Mouse (Mus musculus): ENCODE data around the gene Hormad2. TPM values are rescaled to one million over a fixed set of nuclear protein-coding genes. Genes with fewer than 3 reads are reported as not detected.

The Hormad2 gene
- total and polyA plus RNA-seq, 3 experiments: 16.0 to 17.0 TPM; not detected in 1

- TF ChIP-seq USF1 (IDR thresholded peaks at IDR 0.05; ENCODE audit: low read depth, low read length) (no peak), POLR2A (IDR thresholded peaks at IDR 0.05; ENCODE audit: control insufficient read depth in 1 of 2, insufficient read depth in 1 of 2, low read depth in 1 of 2, low read length in 2 of 2, poor library complexity in 1 of 2) (no peak), KAT2A (conservative IDR thresholded peaks at IDR 0.05; ENCODE audit: low read depth, low read length) (no peak)
- Histone ChIP-seq H3K9me3 (replicated peaks; ENCODE audit: insufficient read depth, low read length) (no peaks in the 10 kb centered on the region), H3K79me2 (ENCODE audit: control insufficient read depth, insufficient read depth, low read length, poor library complexity) (no peaks in the 10 kb centered on the region), H3K4me3 (ENCODE audit: control insufficient read depth in 1 of 2, insufficient read depth in 1 of 2, low read depth in 2 of 2, low read length in 2 of 2) (no peak overlapping the region), H3K27ac (ENCODE audit: control insufficient read depth, low read depth, low read length) (no peak overlapping the region), H3K9ac (ENCODE audit: control insufficient read depth, low read depth, low read length, poor library complexity, severe bottlenecking) (no peak overlapping the region), H3K27me3 (ENCODE audit: control insufficient read depth in 1 of 2, insufficient read depth in 2 of 2, low read length in 2 of 2) (no peaks in the 10 kb centered on the region), H3K4me1 (ENCODE audit: control insufficient read depth in 1 of 2, insufficient read depth in 2 of 2, low read length in 2 of 2) (peaks cover 2 to 13% of the 10 kb centered on the region in 2 experiments; a peak in 3 of 4 replicates), H3K36me3 (ENCODE audit: control insufficient read depth in 1 of 2, insufficient read depth in 2 of 2, low read length in 2 of 2) (peaks cover 0 to 14% of the 10 kb centered on the region in 2 experiments; a peak in 2 of 4 replicates)
- DNase-seq (ENCODE audit: low read depth, low spot score): no peak
Measured at GRCm38 (mm10) chr11:4332961-4333360, 107.9 kb downstream of the Hormad2 start.

DNA sequence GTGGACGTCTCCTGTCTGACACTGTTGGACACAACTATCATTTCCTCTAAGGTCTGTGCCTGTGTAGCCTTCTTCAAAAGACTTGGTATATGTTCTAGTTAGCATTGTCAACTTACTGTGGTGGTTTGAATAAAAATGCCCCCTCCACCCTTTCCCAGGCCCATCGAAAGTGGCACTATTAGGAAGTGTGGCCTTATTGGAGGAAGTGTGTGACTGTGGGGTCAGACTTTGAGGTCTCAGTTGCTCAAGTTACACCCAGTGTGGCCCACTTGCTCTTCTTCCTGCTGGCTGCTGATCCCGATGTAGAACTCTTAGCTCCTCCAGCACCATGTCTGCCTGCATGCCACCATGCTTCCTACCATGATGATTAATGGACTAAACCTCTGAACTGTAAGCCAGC, 112.7 kb downstream of the Hormad2 start:
- Histone ChIP-seq H3K4me3 (ENCODE audit: control insufficient read depth in 1 of 2, insufficient read depth in 1 of 2, low read depth in 2 of 2, low read length in 2 of 2) (no peak overlapping the region), H3K4me1 (ENCODE audit: control insufficient read depth in 1 of 2, insufficient read depth in 2 of 2, low read length in 2 of 2) (no peaks in the 10 kb centered on the region), H3K27me3 (ENCODE audit: control insufficient read depth in 1 of 2, insufficient read depth in 2 of 2, low read length in 2 of 2) (no peaks in the 10 kb centered on the region; a peak in 2 of 4 replicates)

DNA sequence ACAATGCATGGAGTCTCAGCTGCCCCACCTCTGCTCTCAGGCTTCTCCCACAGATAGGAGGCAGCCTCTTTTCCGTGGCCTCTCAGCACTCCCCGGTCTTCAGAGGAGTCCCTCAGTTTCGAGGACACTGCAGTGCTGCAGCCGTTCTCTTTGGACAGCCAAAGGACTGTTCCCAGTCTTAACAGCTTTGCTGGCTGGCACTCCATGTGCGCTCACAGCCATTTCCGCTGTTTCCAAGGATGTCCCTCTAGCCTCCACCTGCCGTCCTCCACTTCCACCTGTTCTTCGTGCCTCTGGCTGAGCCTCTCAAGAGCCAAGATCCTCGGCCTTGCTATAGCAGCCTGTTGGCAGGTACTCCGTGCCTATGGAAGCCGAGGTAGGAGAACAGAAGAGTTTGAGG, 117.4 kb downstream of the Hormad2 start:
- Histone ChIP-seq H3K27ac (ENCODE audit: control insufficient read depth, low read depth, low read length) (no peak overlapping the region), H3K79me2 (ENCODE audit: control insufficient read depth, insufficient read depth, low read length, poor library complexity) (no peaks in the 10 kb centered on the region), H3K9ac (ENCODE audit: control insufficient read depth, low read depth, low read length, poor library complexity, severe bottlenecking) (no peak overlapping the region), H3K4me1 (ENCODE audit: control insufficient read depth in 1 of 2, insufficient read depth in 2 of 2, low read length in 2 of 2) (no peaks in the 10 kb centered on the region), H3K27me3 (ENCODE audit: control insufficient read depth in 1 of 2, insufficient read depth in 2 of 2, low read length in 2 of 2) (no peaks in the 10 kb centered on the region; a peak in 2 of 4 replicates), H3K36me3 (ENCODE audit: control insufficient read depth in 1 of 2, insufficient read depth in 2 of 2, low read length in 2 of 2) (no peaks in the 10 kb centered on the region), H3K4me3 (ENCODE audit: control insufficient read depth in 1 of 2, insufficient read depth in 1 of 2, low read depth in 2 of 2, low read length in 2 of 2) (no peak overlapping the region), H3K9me3 (replicated peaks; ENCODE audit: insufficient read depth, low read length) (no peaks in the 10 kb centered on the region)
- DNase-seq (ENCODE audit: low read depth, low spot score): no peak
- no peak for TF ChIP-seq TCF12 (IDR thresholded peaks at IDR 0.05; ENCODE audit: low read depth, low read length)
- TF ChIP-seq HCFC1 (IDR thresholded peaks at IDR 0.05; ENCODE audit: low read depth, low read length): no peak
- TF ChIP-seq ZMIZ1 (IDR thresholded peaks at IDR 0.05; ENCODE audit: low read depth, low read length): no peak
- no peak for TF ChIP-seq EP300 (IDR thresholded peaks at IDR 0.05; ENCODE audit: low read depth in 1 of 2, low read length in 2 of 2)
- TF ChIP-seq TBP (IDR thresholded peaks at IDR 0.05; ENCODE audit: low read depth, low read length): no peak
- no peak for TF ChIP-seq RCOR1 (IDR thresholded peaks at IDR 0.05; ENCODE audit: low read depth, low read length)
- no peak for TF ChIP-seq MAFK (IDR thresholded peaks at IDR 0.05; ENCODE audit: borderline replicate concordance, low read depth, low read length)
- TF ChIP-seq NRF1 (IDR thresholded peaks at IDR 0.05; ENCODE audit: insufficient read depth, low read depth, low read length, poor library complexity, severe bottlenecking): no peak
- TF ChIP-seq NELFE (IDR thresholded peaks at IDR 0.05; ENCODE audit: low read depth, low read length): no peak
- no peak for TF ChIP-seq USF1 (IDR thresholded peaks at IDR 0.05; ENCODE audit: low read depth, low read length)
- no peak for TF ChIP-seq ZNF384 (IDR thresholded peaks at IDR 0.05; ENCODE audit: low read depth, low read length)
- TF ChIP-seq BHLHE40 (IDR thresholded peaks at IDR 0.05; ENCODE audit: borderline replicate concordance, low read depth, low read length): no peak
- no peak for TF ChIP-seq SIN3A (IDR thresholded peaks at IDR 0.05; ENCODE audit: low read length)
- TF ChIP-seq JUND (IDR thresholded peaks at IDR 0.05; ENCODE audit: low read depth, low read length): no peak
- TF ChIP-seq MYC (IDR thresholded peaks at IDR 0.05; ENCODE audit: low read depth, low read length): no peak
- no peak for TF ChIP-seq MEF2A (IDR thresholded peaks at IDR 0.05; ENCODE audit: extremely low read depth, insufficient replicate concordance, low read depth, low read length, poor library complexity, severe bottlenecking)

More for the DNA sequence above, 112.7 kb downstream of the Hormad2 start:
- Histone ChIP-seq H3K27ac (ENCODE audit: control insufficient read depth, low read depth, low read length) (no peak overlapping the region), H3K9ac (ENCODE audit: control insufficient read depth, low read depth, low read length, poor library complexity, severe bottlenecking) (no peak overlapping the region), H3K36me3 (ENCODE audit: control insufficient read depth in 1 of 2, insufficient read depth in 2 of 2, low read length in 2 of 2) (no peaks in the 10 kb centered on the region), H3K9me3 (replicated peaks; ENCODE audit: insufficient read depth, low read length) (no peaks in the 10 kb centered on the region), H3K79me2 (ENCODE audit: control insufficient read depth, insufficient read depth, low read length, poor library complexity) (no peaks in the 10 kb centered on the region)
- DNase-seq (ENCODE audit: low read depth, low spot score): no peak
- no peak for TF ChIP-seq MAZ (IDR thresholded peaks at IDR 0.05; ENCODE audit: low read depth, low read length)
